Mouse (Mus musculus) bone marrow, adult 2 months (tissue): ENCODE data around the gene Spop.
"Not testable (repeated sequence)": the region's sequence is repeated elsewhere in the genome, so short reads cannot be mapped to it uniquely, and the experiment has no call there.

Experiments
- CTCF ChIP-seq: fragments of 200-500 bp; IDR thresholded peaks from 2 replicates; pipeline ENCODE4 v1.5.1; 2011; ENCODE audit warnings: low read length, control low read depth; ENCODE audit not compliant: control insufficient read depth, insufficient read depth
- POLR2A ChIP-seq: fragments of 200-500 bp; IDR thresholded peaks from 2 replicates; pipeline ENCODE4 v1.6.1; 2011; ENCODE audit warnings: low read depth, mild to moderate bottlenecking, control low read depth, low read length, borderline replicate concordance; ENCODE audit not compliant: control insufficient read depth

- TF ChIP-seq CTCF, POLR2A: not testable (repeated sequence)
These were observed 7.5 kb upstream of the Spop start for GRCm38 (mm10) chr11:95406398-95406797.
